Mouse (Mus musculus): ENCODE measurements around the gene Cpsf4l.

GRCm38 (mm10) chr11:113755878-113756277 is 46.1 kb upstream of the Cpsf4l start:
- TF ChIP-seq CTCF (IDR thresholded peaks at IDR 0.05) (no peak), EP300 (IDR thresholded peaks at IDR 0.05) (no peak)
